Mouse (Mus musculus) testis, adult 2 months (tissue): ENCODE measurements around the gene Kcnq1. TPM values are rescaled to one million over a fixed set of nuclear protein-coding genes. Genes with fewer than 3 reads are reported as not detected.

Source experiments
- H3K27ac ChIP-seq: fragments of 200-500 bp; 2 replicates; pipeline ENCODE4 v1.5.1; 2012; ENCODE audit warnings: low read depth, low read length; ENCODE audit not compliant: control insufficient read depth, insufficient read depth
- H3K27me3 ChIP-seq: fragments of 200-500 bp; 2 replicates; pipeline ENCODE4 v1.6.1; 2012; ENCODE audit warnings: mild to moderate bottlenecking, low read length, moderate library complexity; ENCODE audit not compliant: control insufficient read depth, insufficient read depth
- H3K36me3 ChIP-seq: fragments of 200-500 bp; 2 replicates; pipeline ENCODE4 v1.6.1; 2012; ENCODE audit warnings: mild to moderate bottlenecking, low read length; ENCODE audit not compliant: control insufficient read depth, insufficient read depth
- H3K4me1 ChIP-seq: fragments of 200-500 bp; 2 replicates; pipeline ENCODE4 v1.6.1; 2012; ENCODE audit warnings: low read length; ENCODE audit not compliant: control insufficient read depth, insufficient read depth
- H3K4me3 ChIP-seq: fragments of 200-500 bp; 2 replicates; pipeline ENCODE4 v1.5.1; 2012; ENCODE audit warnings: low read depth, mild to moderate bottlenecking, low read length, moderate library complexity, mixed read lengths; ENCODE audit not compliant: control insufficient read depth
- CTCF ChIP-seq: fragments of 200-500 bp; IDR thresholded peaks from 2 replicates; pipeline ENCODE4 v1.5.1; 2012; ENCODE audit warnings: low read depth, mild to moderate bottlenecking, inconsistent platforms, low read length, moderate library complexity; ENCODE audit not compliant: control insufficient read depth, insufficient read depth, insufficient replicate concordance
- POLR2A ChIP-seq: fragments of 200-500 bp; IDR thresholded peaks from 2 replicates; pipeline ENCODE4 v1.6.1; 2012; ENCODE audit warnings: low read depth, mild to moderate bottlenecking, inconsistent platforms, low read length, moderate library complexity; ENCODE audit not compliant: control insufficient read depth
- polyA plus RNA-seq: library from polyadenylated mRNA; depleted of rRNA; stranded (reverse); fragments of >200 nt; gene quantifications from 2 replicates; pipeline ENCODE4 v1.2.3, GENCODE M21; 2012

Gene Kcnq1
- polyA plus RNA-seq, 1 experiment = 1.6 TPM

GRCm38 (mm10) chr7:143094592-143095553, 11.3 kb upstream of the Kcnq1 start, which contains the start of gene Trpm5:
Gene Trpm5 (minus strand): TSS chr7:143094642.
- H3K4me3 ChIP-seq = no peak within 1 kb of the TSS
- peak; percentile 81 for TF ChIP-seq CTCF
- no peak for TF ChIP-seq POLR2A
- no peak within 1 kb of the TSS for H3K27ac ChIP-seq
- no peaks in the 10 kb centered on the region for H3K4me1 ChIP-seq
- no peaks in the 10 kb centered on the region for H3K36me3 ChIP-seq
- no peaks in the 10 kb centered on the region for H3K27me3 ChIP-seq

DNA sequence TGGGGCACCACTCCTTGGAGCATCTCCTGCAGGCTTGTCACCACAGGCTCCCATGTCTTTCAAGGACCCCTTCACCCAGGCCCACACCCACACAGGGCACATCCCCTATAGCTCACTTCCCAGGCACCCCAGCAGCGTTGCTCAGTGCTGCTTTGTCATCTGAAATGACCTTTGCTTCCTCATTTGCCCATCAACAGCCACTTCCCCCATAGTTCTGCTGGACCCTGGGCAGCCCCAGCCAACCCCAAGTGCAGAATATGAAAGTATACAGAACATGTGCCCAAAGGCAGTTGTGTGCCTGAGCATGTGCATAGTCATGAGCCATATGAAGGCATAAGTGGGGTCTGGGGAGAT, 10.6 kb upstream of the Kcnq1 start:
- H3K36me3 ChIP-seq = no peaks in the 10 kb centered on the region
- H3K27ac ChIP-seq = no peak overlapping the region
- no peak overlapping the region for H3K4me3 ChIP-seq
- no peaks in the 10 kb centered on the region for H3K27me3 ChIP-seq
- TF ChIP-seq POLR2A = no peak
- no peak for TF ChIP-seq CTCF
- H3K4me1 ChIP-seq = no peaks in the 10 kb centered on the region

DNA sequence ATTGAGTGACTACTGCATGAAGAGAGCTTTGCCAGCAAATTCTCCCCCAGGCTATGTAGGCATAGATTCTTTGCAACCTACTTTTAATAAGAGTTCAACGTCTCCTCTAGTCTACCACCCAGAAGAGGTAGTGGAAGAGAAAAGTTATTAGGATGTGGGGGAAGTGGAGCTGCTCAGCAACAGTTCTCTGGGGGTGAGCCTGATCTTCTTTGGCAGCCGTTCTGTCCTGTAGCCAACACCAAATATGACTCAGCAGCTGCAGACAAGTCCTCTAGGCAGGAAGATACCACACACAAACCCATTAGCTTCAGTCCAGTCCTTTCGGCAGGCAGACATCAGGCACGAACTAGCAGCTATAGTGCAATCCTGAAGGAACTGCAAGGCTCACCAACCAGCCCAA, 5.4 kb upstream of the Kcnq1 start:
- Histone ChIP-seq H3K27me3 (no peaks in the 10 kb centered on the region), H3K4me3 (no peak overlapping the region), H3K27ac (no peak overlapping the region), H3K4me1 (no peaks in the 10 kb centered on the region), H3K36me3 (no peaks in the 10 kb centered on the region)
- no peak for TF ChIP-seq POLR2A
- no peak for TF ChIP-seq CTCF

DNA sequence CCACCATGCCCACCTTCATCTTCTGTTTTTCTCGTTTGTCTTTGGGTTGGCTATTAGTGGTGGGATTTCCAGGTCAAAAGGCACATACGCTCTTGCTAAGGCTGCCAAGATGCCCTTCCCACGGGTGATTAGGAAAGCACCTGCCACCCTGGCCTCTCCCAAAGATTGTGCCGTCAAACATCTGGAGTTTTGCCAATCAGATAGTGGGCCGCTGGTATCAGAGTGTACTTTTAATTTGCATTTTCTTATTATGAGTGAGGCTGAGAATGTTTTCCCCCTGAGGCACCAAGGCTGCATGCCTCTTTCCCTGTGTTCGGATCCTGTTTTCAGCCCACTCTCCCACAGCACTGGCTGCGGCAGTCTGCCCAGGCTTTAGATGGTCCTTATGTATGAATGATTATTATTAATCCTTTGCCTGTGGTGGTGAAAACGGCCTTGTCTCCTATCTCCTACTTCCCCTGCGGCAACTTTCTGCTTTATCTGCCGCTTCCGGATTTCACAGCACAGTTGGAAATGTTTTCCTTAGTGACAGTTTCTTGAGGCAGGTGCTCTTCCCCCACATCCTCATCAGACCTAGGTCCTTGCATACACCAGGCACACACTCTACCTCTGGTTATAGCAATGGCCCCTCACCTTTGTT, 784 bp upstream of the Kcnq1 start:
- H3K4me3 ChIP-seq = no peak overlapping the region
- no peaks in the 10 kb centered on the region for H3K36me3 ChIP-seq
- no peaks in the 10 kb centered on the region for H3K27me3 ChIP-seq
- peaks cover 10% of the 10 kb centered on the region for H3K4me1 ChIP-seq
- TF ChIP-seq CTCF = no peak
- TF ChIP-seq POLR2A = no peak
- no peak overlapping the region for H3K27ac ChIP-seq

GRCm38 (mm10) chr7:143106672-143107465, 707 bp downstream of the Kcnq1 start:
- TF ChIP-seq CTCF (no peak), POLR2A (no peak)
- Histone ChIP-seq H3K27me3 (no peaks in the 10 kb centered on the region), H3K27ac (no peak overlapping the region)

DNA sequence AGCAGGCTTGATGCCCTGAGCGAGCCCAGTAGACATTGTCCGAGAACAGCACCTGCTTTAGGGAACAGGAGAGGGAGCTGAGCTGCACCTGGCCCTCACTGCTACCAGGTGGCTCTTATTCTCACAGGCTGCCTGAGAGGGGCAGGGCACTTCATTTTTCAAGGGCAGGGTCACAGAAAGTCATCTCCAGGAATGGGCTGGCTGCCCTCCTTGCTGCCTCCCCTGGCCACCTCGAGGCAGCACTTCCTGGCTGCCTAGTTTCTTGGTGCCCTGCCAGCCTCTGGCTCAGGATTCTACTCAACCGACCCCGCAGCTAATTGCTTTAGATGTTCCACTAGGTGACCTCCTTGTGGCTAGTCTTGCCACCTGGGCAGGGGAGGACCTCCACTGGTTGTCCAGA, 2.0 kb downstream of the Kcnq1 start:
- Histone ChIP-seq H3K27ac (no peak overlapping the region), H3K27me3 (no peaks in the 10 kb centered on the region), H3K4me1 (peaks cover 10% of the 10 kb centered on the region), H3K4me3 (no peak overlapping the region), H3K36me3 (no peaks in the 10 kb centered on the region)
- TF ChIP-seq CTCF (no peak), POLR2A (no peak)

More at GRCm38 (mm10) chr7:143106672-143107465, 707 bp downstream of the Kcnq1 start:
- H3K36me3 ChIP-seq = no peaks in the 10 kb centered on the region
- H3K4me1 ChIP-seq = peaks cover 10% of the 10 kb centered on the region
- peak overlapping the region; percentile 15; the same call in 1 of the 2 replicates for H3K4me3 ChIP-seq
